Mouse (Mus musculus) CD4-positive helper T cell, adult 2 months (primary cell): ENCODE results near the gene Uhrf2.
"Not testable (repeated sequence)": the region's sequence is repeated elsewhere in the genome, so short reads cannot be mapped to it uniquely, and the experiment has no call there.

Source experiments
- DNase-seq: peaks from one replicate; pipeline ENCODE4 v3.0.0-alpha.2; 2012; ENCODE audit warnings: low read depth, missing footprints, low spot score

Gene Uhrf2

DNA sequence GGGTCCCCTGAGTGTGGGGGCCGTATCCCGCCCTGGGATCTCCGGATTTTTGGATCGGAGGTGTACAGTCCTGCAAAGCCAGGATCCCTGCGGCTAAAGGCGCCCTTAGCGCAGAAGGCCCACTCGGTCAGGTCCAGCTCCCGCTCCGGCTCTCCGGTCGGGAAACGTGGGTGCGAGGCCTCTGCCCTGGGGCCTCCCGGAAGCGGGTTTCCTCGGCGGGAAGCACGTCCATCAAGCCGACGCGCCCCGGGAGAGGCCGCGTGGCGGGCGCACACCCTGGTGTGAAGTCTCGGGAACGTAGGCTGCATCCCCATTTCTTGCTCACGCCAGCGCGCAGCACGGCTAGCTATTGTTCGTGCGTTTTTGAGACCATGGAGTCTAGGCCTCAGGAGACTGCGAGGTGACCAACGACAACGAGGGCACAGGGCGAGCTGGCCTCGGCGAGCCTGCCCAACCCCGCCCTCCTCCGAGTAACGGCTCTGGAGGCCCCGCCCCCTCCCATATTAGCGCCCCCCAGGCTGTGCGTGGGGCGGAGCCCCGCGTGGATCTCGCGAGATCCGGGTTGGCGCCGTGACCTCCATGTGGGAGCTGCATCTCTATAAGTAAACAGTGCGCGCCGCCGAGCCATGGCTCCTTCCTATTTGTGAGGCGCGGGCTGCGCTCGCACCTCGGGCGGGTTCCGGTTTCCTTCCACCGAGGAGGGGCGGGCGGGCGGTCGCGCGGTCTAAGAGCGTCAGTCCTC lies at the start of gene Uhrf2:
TSS of gene Uhrf2 (plus strand) at position 620 of the 742 bp plus-strand sequence.
- DNase-seq = peak; percentile 97

DNA sequence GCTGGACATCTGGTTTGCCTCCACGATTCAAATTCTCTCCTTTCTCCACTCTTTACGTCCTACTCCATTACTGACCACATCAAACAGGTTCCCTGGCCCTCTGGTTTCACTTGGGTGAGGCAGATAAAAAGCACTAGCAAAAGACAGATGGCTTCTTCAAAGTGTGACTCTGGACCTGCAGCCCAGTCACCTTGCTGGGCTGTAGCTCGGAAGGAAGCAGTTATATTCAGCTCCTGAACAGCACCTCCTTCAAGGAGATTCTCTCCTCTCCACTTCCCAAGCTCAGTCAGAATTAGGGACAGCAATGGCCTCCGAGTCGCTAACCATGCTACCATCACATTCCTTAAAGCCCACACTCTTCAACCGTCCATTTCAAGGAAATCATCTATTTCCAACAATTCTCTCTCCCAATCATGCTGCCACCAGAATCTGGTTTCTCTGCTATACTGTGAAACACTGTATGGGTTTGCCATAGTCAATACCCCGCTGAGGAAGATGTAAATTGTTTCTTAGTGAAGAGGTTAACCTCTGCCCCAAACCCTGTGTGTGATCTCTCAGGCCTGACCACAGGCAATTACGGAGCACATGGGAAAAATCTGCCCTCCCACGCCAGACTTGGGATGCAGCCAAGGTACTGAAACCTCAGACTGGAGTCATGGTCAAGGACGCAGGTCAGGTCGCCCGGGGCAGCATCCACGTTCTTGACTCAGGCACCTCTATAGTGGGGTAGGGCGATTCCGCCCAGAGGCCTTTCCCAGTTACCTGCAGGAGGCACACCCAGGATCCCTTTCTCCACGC lies 45.9 kb upstream of the Uhrf2 start:
- DNase-seq = no peak

DNA sequence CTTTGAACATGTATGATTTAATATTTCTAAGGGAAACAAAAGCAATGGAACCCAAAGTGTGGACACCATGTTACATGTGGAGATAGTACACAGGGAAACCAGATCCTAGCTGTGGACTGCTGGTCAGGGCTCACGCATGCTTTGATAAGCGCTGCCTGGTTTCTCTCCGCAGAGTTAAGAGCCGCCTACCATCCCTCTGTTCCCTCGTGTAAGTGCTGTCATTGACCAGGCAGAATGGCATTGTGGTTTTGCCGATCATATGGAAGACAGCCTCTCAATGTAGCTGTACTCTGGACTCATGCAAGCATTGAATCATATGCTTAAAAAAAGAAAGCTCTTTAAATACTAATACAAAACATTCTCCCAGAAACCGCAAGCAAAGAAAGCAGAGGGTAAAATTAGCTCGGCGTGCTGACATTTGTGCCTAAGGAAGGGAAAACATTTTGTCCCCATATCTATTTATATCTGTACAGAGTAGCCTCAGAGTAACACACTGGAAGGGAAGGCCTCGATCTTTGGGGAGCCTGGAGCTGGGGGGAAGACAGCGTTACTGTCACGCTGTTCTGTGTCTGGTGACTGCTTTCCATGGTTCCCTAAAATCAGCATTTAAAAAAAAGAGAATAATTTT lies 43.7 kb upstream of the Uhrf2 start:
- no peak for DNase-seq

DNA sequence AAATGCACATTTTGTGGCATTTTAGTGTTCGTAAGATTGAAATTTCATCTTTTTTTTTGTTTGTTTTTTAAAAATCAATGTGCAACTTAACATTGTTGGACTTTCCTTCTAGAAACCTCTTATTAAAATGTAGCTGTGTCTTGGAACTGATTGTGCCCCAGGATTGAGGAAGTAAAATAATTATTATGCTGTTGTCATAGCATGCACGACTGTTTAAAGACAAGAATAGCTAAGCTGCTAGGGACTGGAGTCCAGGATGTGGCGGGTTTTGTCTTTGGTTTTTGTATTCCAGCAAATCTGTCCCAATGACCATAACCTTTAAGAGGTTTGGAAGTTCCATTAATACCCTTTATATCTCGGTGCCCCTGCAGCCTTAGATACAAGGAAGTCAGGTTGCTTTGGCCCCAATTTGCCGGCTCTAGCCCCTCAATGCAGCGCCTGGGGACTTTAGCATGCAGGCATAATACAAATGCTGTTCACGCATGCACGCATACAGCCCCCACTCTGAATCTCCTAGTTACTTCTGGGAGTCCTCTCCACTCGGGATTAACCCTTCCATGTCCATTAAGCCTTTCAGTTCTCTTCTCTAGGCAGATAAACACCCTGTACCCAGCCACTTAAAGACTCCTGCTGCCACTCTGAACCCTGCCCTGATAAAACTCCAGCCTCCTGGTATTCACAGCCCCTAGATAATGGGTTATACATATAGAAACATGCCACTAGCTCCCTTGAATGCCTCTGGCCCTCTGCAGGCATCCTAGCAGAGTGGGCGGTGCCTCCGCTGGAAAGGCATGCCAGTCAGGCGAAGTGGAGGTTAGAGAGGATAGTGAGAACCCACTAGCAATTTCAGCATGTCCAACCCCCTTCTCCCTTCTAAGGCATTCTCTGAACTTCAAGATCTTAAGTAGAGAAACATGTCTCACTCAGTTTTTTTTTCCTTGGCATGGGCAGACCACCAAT lies 29.6 kb upstream of the Uhrf2 start:
- DNase-seq = no peak

DNA sequence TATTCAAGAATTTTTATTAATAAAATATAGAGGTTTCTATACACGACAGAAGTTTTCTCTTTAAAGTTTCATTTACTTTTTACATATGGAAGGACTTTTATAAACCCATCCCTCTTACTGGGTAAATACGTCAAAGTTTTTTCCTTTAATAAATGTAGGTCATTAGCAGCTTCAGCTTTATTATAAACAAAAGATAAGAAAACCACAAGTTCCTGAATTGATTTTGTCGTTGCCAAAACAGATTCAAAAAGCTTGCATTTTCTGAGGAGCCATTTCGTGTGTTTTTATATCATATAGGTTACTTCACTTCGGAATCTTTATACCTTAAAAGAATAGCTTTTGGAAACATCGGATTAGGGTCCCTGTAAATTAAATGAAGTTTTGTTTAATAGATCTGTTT lies 28.8 kb upstream of the Uhrf2 start:
- DNase-seq = no peak

DNA sequence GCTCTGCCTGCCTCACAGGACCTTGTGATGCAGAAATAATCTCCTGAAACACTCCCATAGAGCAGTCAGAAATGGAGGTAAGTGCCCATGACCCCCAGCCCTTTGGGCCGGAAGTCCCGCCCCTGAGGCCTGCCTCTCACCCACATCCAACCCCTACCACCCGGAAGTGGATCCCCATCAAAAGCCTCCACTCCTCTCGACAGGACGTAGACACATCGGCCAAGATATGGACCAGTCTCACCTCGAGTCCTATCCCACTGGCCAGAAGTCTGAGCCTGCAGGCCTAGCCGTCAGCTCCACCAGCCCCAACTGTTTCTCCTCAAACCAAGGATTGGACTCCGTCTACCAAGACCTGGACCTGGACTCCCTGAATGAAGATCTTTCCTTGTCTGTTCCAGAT lies 26.7 kb upstream of the Uhrf2 start, which contains the start of gene Trpd52l3:
TSS of gene Trpd52l3 (plus strand) at position 170 of the 400 bp plus-strand sequence.
- DNase-seq = no peak

DNA sequence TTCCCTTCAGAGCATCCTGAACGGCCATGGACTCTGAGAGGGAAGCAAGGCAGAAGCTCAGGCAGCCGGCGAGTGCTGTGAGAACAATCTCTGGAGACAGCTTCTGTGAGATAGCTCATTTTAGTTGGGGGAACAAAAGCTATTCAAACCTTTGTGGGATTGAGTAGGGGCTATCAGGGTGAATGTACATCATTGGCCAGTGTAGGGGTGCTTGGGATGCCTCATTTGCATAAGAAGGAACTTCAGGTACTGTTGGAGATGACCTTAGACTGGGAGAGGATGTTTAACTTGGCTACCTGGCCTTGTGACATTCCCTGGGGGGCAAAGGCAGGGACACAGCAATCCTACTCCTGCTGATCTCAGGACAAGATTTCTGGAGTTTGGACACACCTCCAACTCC lies 23.9 kb upstream of the Uhrf2 start:
- DNase-seq = no peak

DNA sequence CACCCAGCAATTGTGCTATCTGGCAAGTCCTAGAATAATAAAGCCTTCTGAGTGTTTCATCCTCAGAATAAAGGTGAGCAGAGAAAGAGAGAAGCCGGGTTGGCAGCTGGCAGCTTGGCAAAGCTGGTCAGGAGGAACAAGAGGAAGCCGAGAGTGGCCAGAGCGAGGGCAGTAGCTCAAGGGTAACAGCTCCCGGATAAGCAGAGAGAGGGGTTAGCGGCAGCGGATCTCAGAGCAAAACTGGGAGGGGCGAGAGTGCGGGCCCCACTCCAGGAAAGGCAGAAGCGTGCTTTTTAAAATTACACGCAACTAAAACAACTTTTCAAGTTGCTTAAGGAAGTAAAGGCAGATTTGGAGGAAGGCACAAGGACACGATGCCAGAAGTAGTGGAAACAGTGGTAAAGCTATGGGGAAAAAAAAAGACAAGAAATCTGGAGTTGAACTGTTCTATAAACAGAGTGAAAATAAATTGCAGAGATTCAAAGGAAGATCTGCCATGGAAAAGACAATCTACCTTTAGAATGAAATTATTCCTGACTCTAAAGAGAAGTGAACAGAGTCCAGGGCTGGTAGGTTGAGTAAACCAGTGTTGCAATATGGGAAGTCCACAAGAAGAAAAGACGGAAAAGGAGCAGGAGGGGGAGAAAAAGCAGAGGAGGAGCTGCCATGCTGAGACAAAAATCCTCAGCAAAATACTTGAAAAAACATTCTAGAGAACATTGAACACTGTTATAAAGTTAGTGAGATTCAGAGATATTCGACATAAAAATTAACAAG lies 19.6 kb upstream of the Uhrf2 start:
- DNase-seq = no peak

DNA sequence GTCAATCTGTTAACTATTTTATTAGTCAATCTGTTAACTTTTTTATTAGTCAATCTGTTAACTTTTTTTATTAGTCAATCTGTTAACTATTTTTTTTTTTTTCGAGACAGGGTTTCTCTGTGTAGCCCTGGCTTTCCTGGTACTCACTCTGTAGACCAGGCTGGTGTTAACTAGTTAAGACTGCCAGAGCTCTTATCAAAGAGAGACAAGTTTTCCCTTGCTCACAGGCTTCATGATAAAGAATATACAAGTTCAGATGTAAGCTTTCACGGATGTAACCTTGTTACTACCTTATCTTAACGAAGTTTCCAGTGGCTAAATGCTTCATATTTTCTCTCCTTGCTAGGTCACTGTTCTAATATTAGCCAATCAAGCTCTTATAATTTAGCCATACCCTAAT lies 16.0 kb upstream of the Uhrf2 start:
- DNase-seq = no peak

DNA sequence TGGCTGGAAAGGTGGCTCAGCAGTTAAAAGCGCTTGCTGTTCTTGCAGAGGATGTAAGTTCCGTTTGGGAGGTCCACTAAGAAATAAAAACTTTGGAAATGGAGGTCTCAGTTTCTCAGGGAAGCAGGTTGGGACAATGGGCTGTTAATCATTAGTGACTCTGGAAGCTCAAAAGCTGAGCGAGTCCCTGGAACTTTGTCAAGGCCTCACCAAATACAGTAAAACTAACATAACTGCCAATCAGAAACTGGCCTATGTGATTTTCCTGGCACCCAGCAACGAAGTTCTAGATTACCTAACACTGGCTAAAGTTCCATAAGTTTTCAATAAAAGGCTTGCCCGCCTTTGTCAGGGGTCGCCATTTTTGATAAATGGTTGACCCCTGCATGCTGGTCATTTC lies 14.2 kb upstream of the Uhrf2 start:
- no peak for DNase-seq

DNA sequence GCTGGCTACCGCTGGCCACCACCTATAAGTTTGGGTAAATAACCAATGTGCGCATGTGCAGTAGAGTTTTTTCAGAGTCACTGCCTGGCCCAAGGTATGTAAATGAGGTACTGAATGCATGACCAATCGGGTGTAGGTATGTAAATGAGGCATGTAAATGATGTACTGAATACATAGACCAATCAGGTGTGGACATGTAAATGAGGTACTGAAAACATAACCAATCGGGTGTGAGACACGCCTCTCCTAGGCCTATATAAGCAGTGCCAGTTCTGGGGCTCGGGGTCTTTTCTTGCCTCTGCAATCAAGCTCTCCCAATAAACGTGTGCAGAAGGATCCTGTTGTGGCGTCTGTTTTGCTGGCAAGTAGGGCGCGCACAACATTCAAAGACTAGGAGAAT lies 6.9 kb upstream of the Uhrf2 start:
- DNase-seq = not testable (repeated sequence)

DNA sequence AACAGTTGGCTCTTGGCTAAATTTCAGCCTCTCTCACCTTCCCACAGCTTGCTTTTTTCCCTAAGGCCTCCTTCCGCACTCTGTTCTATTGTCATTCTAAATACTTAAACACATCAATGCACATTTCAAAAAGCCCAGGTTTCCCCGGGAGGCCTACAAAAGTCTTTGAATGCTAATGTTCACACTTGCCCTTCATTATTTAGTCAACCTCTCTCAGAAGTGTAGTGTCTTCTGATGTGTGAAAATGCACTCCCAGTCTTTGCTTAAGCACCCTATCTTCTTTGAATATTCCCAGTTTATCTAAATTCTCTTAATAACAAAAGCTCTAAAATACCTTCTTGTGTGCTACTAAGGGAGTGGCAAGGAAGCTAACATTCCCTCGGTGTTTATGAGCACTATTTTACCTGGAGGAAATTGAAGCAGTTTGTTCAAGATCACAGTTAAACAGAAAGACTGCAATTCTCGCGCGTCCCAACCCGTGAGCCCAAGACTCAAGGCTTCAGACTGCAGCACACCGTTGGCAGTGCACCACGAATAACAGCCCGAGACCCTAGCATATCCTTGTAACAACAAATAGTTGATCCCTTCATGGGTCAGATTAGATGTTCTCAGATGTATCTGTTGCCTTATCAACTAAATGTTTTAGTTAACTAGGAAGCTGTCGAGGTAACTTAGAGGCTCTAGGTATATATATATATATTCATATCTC lies 1.2 kb upstream of the Uhrf2 start:
- no peak for DNase-seq

DNA sequence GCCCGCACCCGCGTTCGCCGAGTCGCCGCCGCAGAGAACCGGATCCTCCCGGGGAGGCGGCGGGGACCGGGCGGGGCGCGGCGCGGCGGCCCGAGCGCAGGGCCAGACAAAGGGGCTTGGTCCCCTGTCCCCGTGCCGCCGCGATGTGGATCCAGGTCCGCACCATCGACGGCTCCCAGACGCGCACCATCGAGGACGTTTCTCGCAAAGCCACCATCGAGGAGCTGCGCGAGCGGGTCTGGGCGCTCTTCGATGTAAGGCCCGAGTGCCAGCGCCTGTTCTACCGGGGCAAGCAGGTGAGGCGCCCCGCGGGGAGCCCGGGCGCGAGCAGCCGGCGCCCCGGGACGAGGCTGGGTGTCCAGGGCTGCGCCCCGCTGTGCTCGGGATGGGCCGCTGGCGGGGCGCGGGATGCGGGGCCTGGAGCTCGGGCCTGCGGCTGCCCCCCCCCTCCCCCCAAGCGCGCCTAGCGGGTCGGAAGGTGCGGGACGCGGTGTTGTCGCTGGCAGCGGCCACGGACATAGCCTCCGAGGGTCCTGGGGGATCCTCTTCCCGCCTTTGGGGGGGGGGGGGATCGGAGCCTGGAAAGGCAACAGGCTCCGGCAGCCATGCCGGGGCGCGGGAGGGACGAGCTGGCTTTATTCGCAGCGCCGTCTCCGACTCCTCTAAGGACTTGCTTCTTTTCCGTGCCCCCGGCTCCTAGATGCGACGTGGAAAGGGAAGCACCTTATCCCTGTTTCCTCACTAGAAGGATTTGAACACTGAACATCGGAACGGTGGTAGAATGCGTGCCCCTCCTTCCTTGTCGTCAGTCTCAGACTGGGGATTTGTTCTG lies 539 bp downstream of the Uhrf2 start:
- no peak for DNase-seq

DNA sequence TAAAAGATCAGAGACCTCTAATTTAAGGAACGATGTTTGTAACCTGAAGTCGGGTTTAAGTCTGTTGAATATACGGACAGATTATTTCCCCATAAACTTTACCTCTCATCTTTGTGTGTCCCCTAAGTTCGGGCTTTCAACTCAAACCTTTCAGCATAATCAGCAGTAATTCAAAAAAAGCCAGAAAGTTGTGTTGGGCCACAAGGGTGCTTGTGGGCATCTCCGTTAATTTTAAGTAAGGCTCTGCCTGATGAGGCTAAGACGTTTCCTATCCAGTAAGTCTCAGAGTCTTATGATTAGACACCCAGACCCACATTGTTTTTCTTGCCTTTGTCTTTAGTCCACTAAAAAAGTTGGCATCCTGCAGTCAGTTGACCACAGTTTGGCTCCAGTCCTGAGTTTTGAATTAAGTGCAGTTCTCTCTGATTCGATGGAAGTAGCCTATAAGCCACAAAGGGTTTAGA lies 1.2 kb downstream of the Uhrf2 start:
- peak; percentile 24 for DNase-seq

DNA sequence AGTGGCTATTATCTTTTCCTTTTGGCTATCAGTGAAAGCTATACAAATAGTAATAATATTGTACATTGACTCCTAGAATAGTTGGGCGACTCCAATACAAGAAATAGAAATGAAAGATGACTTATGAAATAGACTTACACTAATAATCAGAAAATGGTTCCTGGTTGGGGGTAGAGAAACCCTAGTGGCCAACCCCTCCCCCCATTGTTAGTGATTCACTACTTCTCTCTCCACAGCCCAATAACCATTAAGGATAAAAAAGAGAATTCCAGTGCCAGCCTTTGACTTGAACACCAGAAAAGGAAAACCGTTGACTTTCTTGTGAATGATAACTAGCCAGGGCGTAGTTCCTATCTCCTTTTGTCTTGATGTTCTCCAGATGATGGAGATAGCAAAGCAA lies 1.9 kb downstream of the Uhrf2 start:
- DNase-seq = no peak

DNA sequence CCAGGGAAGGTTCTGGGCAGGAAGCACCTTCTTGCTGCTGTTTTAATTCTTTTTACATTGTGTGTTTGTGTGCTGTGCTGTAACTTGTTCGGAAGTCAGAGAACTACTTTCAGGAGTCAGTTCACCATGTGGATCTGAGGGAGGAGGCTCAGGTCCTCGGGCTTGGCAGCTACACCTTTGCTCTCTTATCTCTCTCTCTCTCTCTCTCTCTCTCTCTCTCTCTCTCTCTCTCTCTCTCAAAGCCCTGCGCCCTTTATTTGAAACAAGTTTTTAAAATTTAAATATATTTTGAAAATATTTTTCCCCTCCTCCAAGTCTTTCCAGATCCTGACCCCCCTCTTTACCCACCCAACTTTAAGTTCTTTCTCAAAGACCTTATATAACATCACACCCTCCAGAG lies 5.0 kb downstream of the Uhrf2 start:
- DNase-seq = no peak

DNA sequence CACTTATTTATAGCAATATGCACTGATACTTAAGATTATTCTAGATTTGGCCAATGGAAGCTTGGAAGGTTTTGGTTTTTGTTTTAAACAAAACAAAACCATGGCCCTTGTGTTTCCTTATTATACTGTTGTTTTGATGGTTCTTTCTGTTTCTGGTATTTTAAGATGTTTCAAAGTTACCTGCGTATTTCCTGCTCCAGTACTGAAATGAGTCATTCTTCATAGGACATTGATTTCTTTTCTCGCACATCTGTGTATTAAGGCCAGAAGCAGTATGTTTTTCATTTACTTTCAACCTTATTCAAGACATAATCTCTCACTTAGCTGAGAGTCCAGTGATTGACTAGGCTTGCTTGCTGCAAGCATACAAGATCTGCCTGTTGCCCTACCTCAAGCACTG lies 13.4 kb downstream of the Uhrf2 start:
- DNase-seq = peak; percentile 75

DNA sequence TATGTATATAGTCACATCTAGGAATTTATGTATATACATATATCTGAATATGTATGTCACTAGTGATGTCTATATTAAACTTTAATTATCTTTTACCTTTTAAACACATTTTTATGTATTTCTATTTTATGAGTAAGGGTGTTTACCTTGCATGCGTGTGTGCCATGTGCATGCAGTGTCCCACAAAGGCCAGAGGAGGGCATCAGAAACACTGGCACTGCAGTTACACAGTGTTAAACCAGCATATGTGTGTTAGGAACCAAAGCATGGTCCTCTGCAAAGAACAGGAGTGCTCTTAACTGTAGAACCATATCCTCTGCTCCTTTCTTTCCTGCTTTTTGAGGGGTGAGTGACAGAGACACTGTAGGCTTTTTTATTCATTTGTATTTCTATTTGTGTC lies 14.3 kb downstream of the Uhrf2 start:
- DNase-seq = no peak

DNA sequence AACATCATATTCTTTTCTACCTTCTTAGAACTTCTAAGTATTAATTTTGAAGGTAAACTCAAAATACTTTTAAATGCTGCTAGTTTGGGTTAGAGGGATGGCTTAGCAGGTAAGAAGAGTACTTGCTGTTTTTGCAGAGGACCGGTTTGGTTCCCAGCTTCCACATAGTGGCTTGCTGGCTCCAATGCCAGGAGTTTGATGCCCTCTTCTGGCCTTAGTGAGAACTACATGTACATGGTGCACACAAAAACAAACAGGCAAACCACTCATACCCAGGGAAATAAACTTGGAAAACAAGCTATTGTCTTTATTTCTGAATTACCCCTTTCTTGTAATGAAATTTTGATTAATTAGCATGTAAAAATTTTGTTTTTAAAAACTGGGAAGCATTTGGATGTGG lies 15.5 kb downstream of the Uhrf2 start:
- peak; percentile 55 for DNase-seq
